Mouse (Mus musculus) limb, embryonic 12.5 days (tissue): ENCODE measurements around the gene Sh3gl2. TPM values are rescaled to one million over a fixed set of nuclear protein-coding genes. Genes with fewer than 3 reads are reported as not detected.

Source experiments
- ATAC-seq: fragments of 200-750 bp; cut with Nextera tagmentation; 2 replicates; pipeline ENCODE4 v1.8.0; 2017; ENCODE audit warnings: low read depth, moderate TSS enrichment; ENCODE audit not compliant: insufficient number of reproducible peaks, insufficient read depth, low FRiP score, low TSS enrichment
- H3K27ac ChIP-seq: fragments of 300-500 bp; sonication (generic); 2 replicates; pipeline ENCODE4 v1.5.1; 2016; ENCODE audit warnings: mild to moderate bottlenecking, moderate library complexity
- H3K27me3 ChIP-seq: fragments of 300-500 bp; sonication (generic); 2 replicates; pipeline ENCODE4 v1.6.1; 2016; ENCODE audit warnings: mild to moderate bottlenecking, moderate library complexity
- H3K36me3 ChIP-seq: fragments of 300-500 bp; sonication (generic); 2 replicates; pipeline ENCODE4 v1.6.1; 2016; ENCODE audit warnings: mild to moderate bottlenecking, moderate library complexity
- H3K4me1 ChIP-seq: fragments of 300-500 bp; sonication (generic); replicated peaks from 2 replicates; pipeline ENCODE4 v1.6.1; 2016
- H3K4me2 ChIP-seq: fragments of 300-500 bp; sonication (generic); 2 replicates; pipeline ENCODE4 v1.6.1; 2016; ENCODE audit warnings: mild to moderate bottlenecking, moderate library complexity
- H3K4me3 ChIP-seq: fragments of 300-500 bp; sonication (generic); replicated peaks from 2 replicates; pipeline ENCODE4 v1.5.1; 2016; ENCODE audit warnings: mild to moderate bottlenecking
- H3K9ac ChIP-seq: fragments of 300-500 bp; sonication (generic); replicated peaks from 2 replicates; pipeline ENCODE4 v1.6.1; 2016; ENCODE audit warnings: mild to moderate bottlenecking, moderate library complexity
- H3K9me3 ChIP-seq: fragments of 300-500 bp; sonication (generic); 2 replicates; pipeline ENCODE4 v1.6.1; 2016; ENCODE audit warnings: mild to moderate bottlenecking, moderate library complexity
- WGBS: fragments of 180-500 bp; shearing (Covaris S2); methylation state at CpG from one replicate; pipeline ENCODE4 v1.1.7; 2016; 5-methylcytosine and 5-hydroxymethylcytosine counted together
- polyA plus RNA-seq: library from polyadenylated mRNA; unstranded; fragments of >200 nt; fragmentation: Nextera tagmentation; extraction: Ambion mirVana; gene quantifications from 2 replicates; pipeline ENCODE4 v1.2.1, GENCODE M21; 2016

Gene Sh3gl2
- polyA plus RNA-seq, 1 experiment from 2014 or later: 2.6 TPM

- H3K4me2 ChIP-seq: no peak overlapping the region
- 74% methylated on average over 7 of the region's 7 CpGs for WGBS
- H3K27ac ChIP-seq: no peak overlapping the region
These were observed 322.1 kb downstream of the Sh3gl2 start for GRCm38 (mm10) chr4:85526966-85527566.

GRCm38 (mm10) chr4:85529852-85530251, 324.9 kb downstream of the Sh3gl2 start:
- H3K27me3 ChIP-seq: no peaks in the 10 kb centered on the region
- H3K27ac ChIP-seq: no peak overlapping the region
- H3K4me1 ChIP-seq: no peaks in the 10 kb centered on the region
- H3K4me3 ChIP-seq: no peak overlapping the region
- no peak overlapping the region for H3K4me2 ChIP-seq
- H3K9ac ChIP-seq: no peak overlapping the region
- WGBS: 83% methylated on average over 1 of the region's 1 CpGs
- no peaks in the 10 kb centered on the region for H3K9me3 ChIP-seq
- no peak for ATAC-seq
- H3K36me3 ChIP-seq: no peaks in the 10 kb centered on the region

More at GRCm38 (mm10) chr4:85526966-85527566, 322.1 kb downstream of the Sh3gl2 start:
- no peak for ATAC-seq
- Histone ChIP-seq H3K36me3 (no peaks in the 10 kb centered on the region), H3K9ac (no peak overlapping the region), H3K4me1 (no peaks in the 10 kb centered on the region), H3K4me3 (no peak overlapping the region), H3K9me3 (no peaks in the 10 kb centered on the region), H3K27me3 (no peaks in the 10 kb centered on the region)

- Histone ChIP-seq H3K9me3 (no peaks in the 10 kb centered on the region), H3K27me3 (no peaks in the 10 kb centered on the region), H3K4me3 (no peak overlapping the region), H3K4me1 (0 out of 2 replicates have a peak, but pooled peaks cover 3% of the 10 kb centered on the region), H3K27ac (no peak overlapping the region), H3K4me2 (no peak overlapping the region), H3K36me3 (no peaks in the 10 kb centered on the region), H3K9ac (no peak overlapping the region)
- no peak for ATAC-seq
- WGBS: 57% methylated on average over 5 of the region's 5 CpGs
These were observed 334.8 kb downstream of the Sh3gl2 start for GRCm38 (mm10) chr4:85539677-85540076.

- H3K4me2 ChIP-seq: no peak overlapping the region
- H3K4me1 ChIP-seq: 0 out of 2 replicates have a peak, but pooled peaks cover 3% of the 10 kb centered on the region
- H3K9me3 ChIP-seq: no peaks in the 10 kb centered on the region
- H3K9ac ChIP-seq: no peak overlapping the region
- WGBS: 83% methylated on average over 4 of the region's 4 CpGs
- ATAC-seq: no peak
- no peak overlapping the region for H3K4me3 ChIP-seq
- H3K36me3 ChIP-seq: no peaks in the 10 kb centered on the region
- H3K27me3 ChIP-seq: no peaks in the 10 kb centered on the region
- H3K27ac ChIP-seq: no peak overlapping the region
These were observed 338.3 kb downstream of the Sh3gl2 start for GRCm38 (mm10) chr4:85543221-85543620.

- Histone ChIP-seq H3K9ac (no peak overlapping the region), H3K36me3 (no peaks in the 10 kb centered on the region), H3K27me3 (no peaks in the 10 kb centered on the region), H3K4me3 (no peak overlapping the region), H3K4me1 (no peaks in the 10 kb centered on the region), H3K4me2 (no peak overlapping the region), H3K27ac (no peak overlapping the region), H3K9me3 (no peaks in the 10 kb centered on the region)
- no peak for ATAC-seq
- 73% methylated on average over 3 of the region's 3 CpGs for WGBS
These were observed 349.8 kb downstream of the Sh3gl2 start for GRCm38 (mm10) chr4:85554696-85555095.

- Histone ChIP-seq H3K4me3 (no peak overlapping the region), H3K4me1 (no peaks in the 10 kb centered on the region), H3K27ac (no peak overlapping the region), H3K4me2 (no peak overlapping the region), H3K9me3 (no peaks in the 10 kb centered on the region), H3K36me3 (no peaks in the 10 kb centered on the region), H3K9ac (no peak overlapping the region), H3K27me3 (no peaks in the 10 kb centered on the region)
- ATAC-seq: no peak
- 87% methylated on average over 6 of the region's 6 CpGs for WGBS
These were observed 354.8 kb downstream of the Sh3gl2 start for GRCm38 (mm10) chr4:85559753-85560152.

GRCm38 (mm10) chr4:85585426-85585825, 380.5 kb downstream of the Sh3gl2 start:
- Histone ChIP-seq H3K9ac (no peak overlapping the region), H3K4me3 (no peak overlapping the region), H3K36me3 (no peaks in the 10 kb centered on the region), H3K4me2 (no peak overlapping the region), H3K27ac (no peak overlapping the region), H3K4me1 (peaks cover 12% of the 10 kb centered on the region), H3K9me3 (no peaks in the 10 kb centered on the region), H3K27me3 (no peaks in the 10 kb centered on the region)
- 42% methylated on average over 2 of the region's 2 CpGs for WGBS
- no peak for ATAC-seq

- Histone ChIP-seq H3K4me1 (peaks cover 19% of the 10 kb centered on the region), H3K4me3 (no peak overlapping the region), H3K36me3 (no peaks in the 10 kb centered on the region), H3K27me3 (no peaks in the 10 kb centered on the region), H3K9me3 (no peaks in the 10 kb centered on the region), H3K27ac (0 out of 2 replicates have a peak overlapping the region, but pooled peaks have one; percentile 30), H3K4me2 (no peak overlapping the region), H3K9ac (no peak overlapping the region)
- ATAC-seq: 0 out of 2 replicates have a peak, but pooled peaks have one; percentile 56
- 37% methylated on average over 4 of the region's 4 CpGs for WGBS
These were observed 384.0 kb downstream of the Sh3gl2 start for GRCm38 (mm10) chr4:85588928-85589327.

- H3K36me3 ChIP-seq: no peaks in the 10 kb centered on the region
- H3K9me3 ChIP-seq: no peaks in the 10 kb centered on the region
- no peaks in the 10 kb centered on the region for H3K27me3 ChIP-seq
- WGBS: 46% methylated on average over 7 of the region's 7 CpGs
- H3K9ac ChIP-seq: no peak overlapping the region
- no peak overlapping the region for H3K27ac ChIP-seq
- no peak overlapping the region for H3K4me3 ChIP-seq
- ATAC-seq: no peak
- H3K4me1 ChIP-seq: peaks cover 19% of the 10 kb centered on the region
- H3K4me2 ChIP-seq: no peak overlapping the region
These were observed 386.1 kb downstream of the Sh3gl2 start for GRCm38 (mm10) chr4:85591037-85591436.

- H3K27ac ChIP-seq: no peak overlapping the region
- no peak overlapping the region for H3K4me2 ChIP-seq
- no peaks in the 10 kb centered on the region for H3K9me3 ChIP-seq
- no peak for ATAC-seq
- H3K36me3 ChIP-seq: no peaks in the 10 kb centered on the region
- H3K9ac ChIP-seq: no peak overlapping the region
- no peak overlapping the region for H3K4me3 ChIP-seq
- H3K4me1 ChIP-seq: peaks cover 7% of the 10 kb centered on the region; the same call in 1 of the 2 replicates
- H3K27me3 ChIP-seq: no peaks in the 10 kb centered on the region
These were observed 389.2 kb downstream of the Sh3gl2 start for GRCm38 (mm10) chr4:85594159-85594558.

GRCm38 (mm10) chr4:85613331-85613730, 408.4 kb downstream of the Sh3gl2 start:
- no peaks in the 10 kb centered on the region for H3K27me3 ChIP-seq
- ATAC-seq: no peak
- no peak overlapping the region for H3K9ac ChIP-seq
- H3K27ac ChIP-seq: no peak overlapping the region
- no peaks in the 10 kb centered on the region for H3K4me1 ChIP-seq
- H3K4me3 ChIP-seq: no peak overlapping the region
- no peak overlapping the region for H3K4me2 ChIP-seq
- H3K36me3 ChIP-seq: no peaks in the 10 kb centered on the region
- no peaks in the 10 kb centered on the region for H3K9me3 ChIP-seq
- WGBS: 73% methylated on average over 3 of the region's 3 CpGs

- Histone ChIP-seq H3K4me1 (no peaks in the 10 kb centered on the region), H3K27ac (no peak overlapping the region), H3K27me3 (no peaks in the 10 kb centered on the region), H3K9me3 (no peaks in the 10 kb centered on the region), H3K36me3 (no peaks in the 10 kb centered on the region), H3K4me3 (no peak overlapping the region), H3K4me2 (no peak overlapping the region), H3K9ac (no peak overlapping the region)
- 95% methylated on average over 5 of the region's 5 CpGs for WGBS
- no peak for ATAC-seq
These were observed 413.8 kb downstream of the Sh3gl2 start for GRCm38 (mm10) chr4:85618746-85619145.
